Mouse (Mus musculus) mouse embryonic stem cell (cell line): Measurements from ENCODE around the gene Gm525.
"Not testable (repeated sequence)": the region's sequence is repeated elsewhere in the genome, so short reads cannot be mapped to it uniquely, and the experiment has no call there.

Experiments used
- in situ Hi-C, 2 experiments: fragments of 300-500 bp; cut with MboI; formaldehyde crosslinking; loops; 1 replicate in 1 of 2; 3 replicates in 1 of 2; pipeline ENCODE4 v1.14.3; 2019 to 2020; ENCODE audit warnings: low sequenced_read_pairs in 2 of 2, low pct_unique_long_range_greater_than_20kb in 1 of 2, mixed read lengths in 1 of 2; ENCODE audit not compliant: unreplicated experiment in 1 of 2

Gene Gm525

GRCm38 (mm10) chr11:89059919-89060422, 13.7 kb upstream of the Gm525 start:
- in situ Hi-C loops = no loop called here

- in situ Hi-C loops = no loop called here
These were observed 13.1 kb upstream of the Gm525 start for GRCm38 (mm10) chr11:89060423-89061089.

GRCm38 (mm10) chr11:89061362-89061761, 12.3 kb upstream of the Gm525 start:
- in situ Hi-C loops = no loop called here

GRCm38 (mm10) chr11:89064312-89064711, 9.3 kb upstream of the Gm525 start:
- in situ Hi-C loops = no loop called here

GRCm38 (mm10) chr11:89065297-89065696, 8.3 kb upstream of the Gm525 start:
- in situ Hi-C loops = no loop called here

- in situ Hi-C loops = no loop called here
These were observed 7.5 kb upstream of the Gm525 start for GRCm38 (mm10) chr11:89066126-89066525.

- in situ Hi-C loops = no loop called here
These were observed 6.9 kb upstream of the Gm525 start, which contains the start of gene Dgke for GRCm38 (mm10) chr11:89066750-89067149. Gene Dgke, minus strand, starts transcription at chr11:89066850.

- in situ Hi-C loops = no loop called here
These were observed 6.3 kb upstream of the Gm525 start for GRCm38 (mm10) chr11:89067301-89067822.

GRCm38 (mm10) chr11:89067871-89068490, 5.7 kb upstream of the Gm525 start:
- in situ Hi-C loops = no loop called here

- in situ Hi-C loops = no loop called here
These were observed 5.0 kb upstream of the Gm525 start for GRCm38 (mm10) chr11:89068649-89069048.

- in situ Hi-C loops = no loop called here
These were observed 4.3 kb upstream of the Gm525 start for GRCm38 (mm10) chr11:89069303-89069702.

GRCm38 (mm10) chr11:89071522-89071921, 2.1 kb upstream of the Gm525 start:
- in situ Hi-C loops = no loop called here

GRCm38 (mm10) chr11:89074783-89075413, 1.3 kb downstream of the Gm525 start:
- in situ Hi-C loops = no loop called here

- in situ Hi-C loops = no loop called here
These were observed 2.8 kb downstream of the Gm525 start for GRCm38 (mm10) chr11:89076370-89076821.

GRCm38 (mm10) chr11:89077601-89078000, 4.0 kb downstream of the Gm525 start:
- in situ Hi-C loops = no loop called here

GRCm38 (mm10) chr11:89078305-89078704, 4.7 kb downstream of the Gm525 start:
- in situ Hi-C loops = no loop called here

GRCm38 (mm10) chr11:89078996-89079680, 5.5 kb downstream of the Gm525 start:
- in situ Hi-C loops = no loop called here

- in situ Hi-C loops = not testable (repeated sequence)
These were observed 8.3 kb downstream of the Gm525 start for GRCm38 (mm10) chr11:89081906-89082305.

GRCm38 (mm10) chr11:89082691-89083090, 9.1 kb downstream of the Gm525 start:
- in situ Hi-C loops = not testable (repeated sequence)
